Mouse (Mus musculus): ENCODE data around the gene Glrx3. TPM values are rescaled to one million over a fixed set of nuclear protein-coding genes. Genes with fewer than 3 reads are reported as not detected.
A peak's percentile ranks its signal among the peaks of the same experiment; 100 is the strongest.
"Not testable (repeated sequence)": the region's sequence is repeated elsewhere in the genome, so short reads cannot be mapped to it uniquely, and the experiment has no call there.

Glrx3 gene
- polyA plus RNA-seq, 1 experiment from 2014 or later, result 110 TPM

DNA sequence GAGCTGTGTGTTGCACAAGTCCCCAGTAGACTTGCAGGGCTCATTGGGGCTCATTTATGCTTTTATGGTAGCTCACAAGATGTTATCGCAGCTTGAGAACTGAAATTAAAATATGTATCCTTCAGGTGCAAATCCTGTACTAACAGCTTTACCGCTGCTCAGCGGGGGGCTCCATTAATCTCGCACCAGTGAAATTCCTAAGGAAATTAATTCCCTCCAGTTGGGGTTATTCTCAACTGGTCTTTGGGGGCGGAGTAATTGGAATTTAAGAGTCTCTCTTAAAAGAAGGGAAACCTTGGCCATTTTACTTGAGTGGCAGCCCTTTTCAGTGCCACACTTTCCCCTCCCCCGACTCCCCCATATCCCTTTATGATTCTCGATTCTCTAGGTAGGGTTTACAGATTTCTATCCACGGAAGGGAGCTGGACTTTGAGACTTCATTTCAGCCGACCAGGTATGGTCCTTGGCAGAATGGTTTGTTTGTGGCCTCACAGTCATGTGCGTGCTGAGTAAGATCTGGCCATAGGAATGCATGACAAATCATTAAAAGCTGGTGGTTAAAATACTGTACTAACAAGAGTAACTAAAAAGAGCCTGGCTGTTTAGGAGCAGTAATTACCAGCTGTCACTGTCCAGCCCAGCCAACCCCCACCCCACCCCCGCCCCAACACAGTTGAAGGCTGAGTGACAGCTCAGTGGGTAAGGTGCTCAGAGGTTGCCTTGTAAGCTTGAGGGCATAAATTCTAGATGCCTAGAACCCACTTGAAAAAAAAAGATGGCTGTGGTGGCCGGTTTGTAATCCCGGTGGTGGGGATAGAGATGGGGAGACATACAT is 5.4 kb upstream of the Glrx3 start:
- WGBS, result 60% methylated on average over 13 of the region's 13 CpGs
- ATAC-seq (no peak), DNase-seq (ENCODE audit: low spot score) (no peak)
- Histone ChIP-seq H3K27me3 (replicated peaks; ENCODE audit: insufficient read depth, low read length) (no peaks in the 10 kb centered on the region), H3K4me3 (ENCODE audit: low read depth, low read length) (no peak overlapping the region), H3K9ac (replicated peaks; ENCODE audit: low read depth) (no peak overlapping the region), H3K4me2 (replicated peaks; ENCODE audit: low read depth, low read length) (no peak overlapping the region), H3K36me3 (ENCODE audit: insufficient read depth, low read length) (no peaks in the 10 kb centered on the region), H3K9me3 (ENCODE audit: low read length) (no peaks in the 10 kb centered on the region), H3K4me1 (ENCODE audit: insufficient read depth, low read depth, low read length) (no peaks in the 10 kb centered on the region), H3K27ac (ENCODE audit: low read length) (no peak overlapping the region)
- TF ChIP-seq EP300 (IDR thresholded peaks at IDR 0.05), result no peak
- TF ChIP-seq CTCF (IDR thresholded peaks at IDR 0.05), result no peak

DNA sequence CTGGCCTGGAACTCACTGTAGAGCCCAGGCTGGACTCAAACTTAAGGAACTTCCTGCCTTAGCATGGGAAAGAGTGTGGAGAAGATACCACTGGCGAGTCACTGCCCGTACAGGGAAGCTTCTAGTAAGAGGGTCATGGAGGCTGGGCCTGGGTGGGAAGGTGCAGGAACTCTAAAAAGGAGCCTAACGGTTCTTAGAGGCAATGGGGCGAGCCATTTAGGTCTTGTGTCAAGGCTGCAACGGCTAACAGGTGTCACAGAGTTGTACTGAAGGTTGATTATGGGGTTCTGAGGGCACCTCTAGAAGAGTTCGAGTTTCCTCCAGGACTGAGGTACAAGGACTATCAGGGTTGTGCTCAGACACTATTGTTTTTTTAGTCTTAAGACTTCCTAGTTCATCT is 513 bp upstream of the Glrx3 start:
- H3K4me3 ChIP-seq (ENCODE audit: low read depth, low read length), result no peak overlapping the region
- peak overlapping the region; percentile 89; the same call in 1 of the 2 replicates for H3K4me2 ChIP-seq (replicated peaks; ENCODE audit: low read depth, low read length)
- H3K4me1 ChIP-seq (ENCODE audit: insufficient read depth, low read depth, low read length), result 0 out of 2 replicates have a peak, but pooled peaks cover 8% of the 10 kb centered on the region
- H3K27ac ChIP-seq (ENCODE audit: low read length), result no peak overlapping the region
- H3K9me3 ChIP-seq (ENCODE audit: low read length), result no peaks in the 10 kb centered on the region
- TF ChIP-seq EP300 (IDR thresholded peaks at IDR 0.05) (no peak), CTCF (IDR thresholded peaks at IDR 0.05) (no peak)
- no peaks in the 10 kb centered on the region for H3K27me3 ChIP-seq (replicated peaks; ENCODE audit: insufficient read depth, low read length)
- no peak for DNase-seq (ENCODE audit: low spot score)
- ATAC-seq, result no peak
- H3K36me3 ChIP-seq (ENCODE audit: insufficient read depth, low read length), result no peaks in the 10 kb centered on the region
- no peak overlapping the region for H3K9ac ChIP-seq (replicated peaks; ENCODE audit: low read depth)
- WGBS, result 75% methylated on average over 6 of the region's 6 CpGs

DNA sequence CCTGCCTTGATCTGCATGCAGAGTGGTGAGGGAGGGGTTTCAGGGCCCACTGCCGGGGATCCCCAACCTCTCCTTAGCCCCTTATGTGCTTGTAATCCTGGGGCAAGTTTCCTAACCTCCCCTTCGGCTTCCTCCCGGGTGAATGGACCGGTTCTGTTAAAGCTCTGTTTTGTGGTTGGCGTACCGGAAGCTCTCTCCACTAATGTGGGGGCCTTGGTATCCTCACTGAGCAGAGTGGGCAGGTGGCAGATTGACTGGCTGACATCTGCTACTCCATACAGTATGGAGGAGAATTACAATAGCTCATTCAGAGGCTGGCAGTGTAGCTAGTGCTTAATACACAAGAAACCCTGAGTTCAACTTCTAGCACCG is 751 bp downstream of the Glrx3 start:
- Histone ChIP-seq H3K4me3 (ENCODE audit: low read depth, low read length) (peak overlapping the region; percentile 87), H3K36me3 (ENCODE audit: insufficient read depth, low read length) (no peaks in the 10 kb centered on the region), H3K4me1 (ENCODE audit: insufficient read depth, low read depth, low read length) (0 out of 2 replicates have a peak, but pooled peaks cover 8% of the 10 kb centered on the region), H3K9ac (replicated peaks; ENCODE audit: low read depth) (peak overlapping the region; percentile 76), H3K27me3 (replicated peaks; ENCODE audit: insufficient read depth, low read length) (no peaks in the 10 kb centered on the region), H3K27ac (ENCODE audit: low read length) (peak overlapping the region; percentile 77), H3K9me3 (ENCODE audit: low read length) (no peaks in the 10 kb centered on the region), H3K4me2 (replicated peaks; ENCODE audit: low read depth, low read length) (peak overlapping the region; percentile 89)
- TF ChIP-seq EP300 (IDR thresholded peaks at IDR 0.05) (no peak), CTCF (IDR thresholded peaks at IDR 0.05) (no peak)
- DNase-seq (ENCODE audit: low spot score) (no peak), ATAC-seq (no peak)
- 2% methylated on average over 7 of the region's 7 CpGs for WGBS

DNA sequence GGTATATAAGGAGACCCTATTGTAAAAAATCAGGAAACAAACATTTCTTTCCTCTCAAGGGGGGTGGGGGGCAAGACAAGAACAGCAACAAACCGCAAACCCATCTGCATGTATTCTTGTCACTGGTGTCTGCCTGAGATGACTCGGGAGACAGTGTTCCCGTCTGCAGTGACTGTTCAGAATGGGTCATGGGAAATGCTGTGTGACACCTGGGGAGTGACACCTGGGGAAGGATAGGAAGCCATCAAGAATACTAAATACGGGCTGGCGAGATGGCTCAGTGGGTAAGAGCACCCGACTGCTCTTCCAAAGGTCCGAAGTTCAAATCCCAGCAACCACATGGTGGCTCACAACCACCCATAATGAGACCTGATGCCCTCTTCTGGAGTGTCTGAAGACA is 1.5 kb downstream of the Glrx3 start:
- H3K27ac ChIP-seq (ENCODE audit: low read length); H3K9me3 ChIP-seq (ENCODE audit: low read length); H3K4me1 ChIP-seq (ENCODE audit: insufficient read depth, low read depth, low read length); H3K9ac ChIP-seq (replicated peaks; ENCODE audit: low read depth); DNase-seq (ENCODE audit: low spot score); H3K27me3 ChIP-seq (replicated peaks; ENCODE audit: insufficient read depth, low read length); H3K4me2 ChIP-seq (replicated peaks; ENCODE audit: low read depth, low read length); ATAC-seq; H3K4me3 ChIP-seq (ENCODE audit: low read depth, low read length); H3K36me3 ChIP-seq (ENCODE audit: insufficient read depth, low read length): not testable (repeated sequence)
- 77% methylated on average over 7 of the region's 7 CpGs for WGBS

DNA sequence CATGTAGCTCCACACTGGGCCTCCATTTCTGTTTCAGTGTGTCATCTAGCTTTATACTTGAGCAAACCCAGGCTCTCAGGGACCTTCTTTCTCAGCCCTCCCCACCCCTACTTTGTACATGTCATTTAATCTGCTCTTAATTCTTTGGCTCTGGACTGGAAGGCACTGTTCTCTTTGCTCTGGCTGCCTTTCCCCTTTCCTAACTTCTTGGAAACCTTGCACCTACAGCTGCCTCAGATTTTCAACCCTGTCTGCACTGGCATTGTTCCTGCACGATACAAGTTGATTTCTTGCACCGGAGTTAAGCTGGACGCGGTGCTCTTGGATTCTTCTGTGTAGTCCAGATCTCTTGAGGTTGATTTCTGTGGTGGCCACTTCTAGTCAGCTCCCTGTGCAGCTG is 5.5 kb downstream of the Glrx3 start:
- H3K27ac ChIP-seq (ENCODE audit: low read length), result no peak overlapping the region
- no peak for ATAC-seq
- no peak for TF ChIP-seq CTCF (IDR thresholded peaks at IDR 0.05)
- no peak for TF ChIP-seq EP300 (IDR thresholded peaks at IDR 0.05)

DNA sequence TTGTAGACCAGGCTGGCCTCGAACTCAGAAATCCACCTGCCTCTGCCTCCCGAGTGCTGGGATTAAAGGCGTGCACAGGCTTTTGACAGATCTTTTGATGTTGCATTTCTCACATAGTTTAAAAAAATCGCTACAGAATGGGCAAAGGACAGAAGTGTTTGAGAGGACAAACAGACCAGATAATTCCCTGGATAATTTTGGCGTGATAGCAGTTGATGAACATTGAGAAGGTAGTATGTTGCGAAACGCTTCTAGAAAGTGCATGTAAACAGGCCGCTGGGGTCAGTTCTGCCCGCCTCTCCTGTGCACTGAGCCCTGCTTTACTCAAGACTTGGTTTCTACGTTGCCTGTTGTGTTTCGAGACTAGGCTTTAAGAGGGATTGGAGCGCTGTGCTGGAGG is 7.9 kb downstream of the Glrx3 start:
- H3K4me3 ChIP-seq (ENCODE audit: low read depth, low read length), result no peak overlapping the region
- no peak overlapping the region for H3K4me2 ChIP-seq (replicated peaks; ENCODE audit: low read depth, low read length)
- no peaks in the 10 kb centered on the region for H3K27me3 ChIP-seq (replicated peaks; ENCODE audit: insufficient read depth, low read length)
- TF ChIP-seq CTCF (IDR thresholded peaks at IDR 0.05) (no peak), EP300 (IDR thresholded peaks at IDR 0.05) (no peak)
- 88% methylated on average over 12 of the region's 12 CpGs for WGBS
- H3K27ac ChIP-seq (ENCODE audit: low read length), result no peak overlapping the region
- DNase-seq (ENCODE audit: low spot score) (no peak), ATAC-seq (no peak)
- H3K36me3 ChIP-seq (ENCODE audit: insufficient read depth, low read length), result no peaks in the 10 kb centered on the region
- no peaks in the 10 kb centered on the region for H3K9me3 ChIP-seq (ENCODE audit: low read length)
- H3K9ac ChIP-seq (replicated peaks; ENCODE audit: low read depth), result no peak overlapping the region
- no peaks in the 10 kb centered on the region for H3K4me1 ChIP-seq (ENCODE audit: insufficient read depth, low read depth, low read length)

More for the DNA sequence above, 5.5 kb downstream of the Glrx3 start:
- Histone ChIP-seq H3K9ac (replicated peaks; ENCODE audit: low read depth) (no peak overlapping the region), H3K4me2 (replicated peaks; ENCODE audit: low read depth, low read length) (no peak overlapping the region), H3K36me3 (ENCODE audit: insufficient read depth, low read length) (no peaks in the 10 kb centered on the region), H3K9me3 (ENCODE audit: low read length) (no peaks in the 10 kb centered on the region), H3K4me1 (ENCODE audit: insufficient read depth, low read depth, low read length) (0 out of 2 replicates have a peak, but pooled peaks cover 6% of the 10 kb centered on the region), H3K4me3 (ENCODE audit: low read depth, low read length) (no peak overlapping the region), H3K27me3 (replicated peaks; ENCODE audit: insufficient read depth, low read length) (no peaks in the 10 kb centered on the region)
- WGBS, result 93% methylated on average over 4 of the region's 4 CpGs
- DNase-seq (ENCODE audit: low spot score), result no peak

Data from lung, postnatal 0 days (tissue).